Mouse (Mus musculus) neural tube, embryonic 15.5 days (tissue): ENCODE measurements around the gene Prr12. TPM values are rescaled to one million over a fixed set of nuclear protein-coding genes. Genes with fewer than 3 reads are reported as not detected.
A peak's percentile ranks its signal among the peaks of the same experiment; 100 is the strongest.

Experiments
- ATAC-seq: fragments of 200-750 bp; cut with Nextera tagmentation; 2 replicates; pipeline ENCODE4 v1.8.0; 2017; ENCODE audit warnings: mild to moderate bottlenecking, moderate TSS enrichment, moderate library complexity; ENCODE audit not compliant: low FRiP score
- H3K27ac ChIP-seq: fragments of 300-500 bp; sonication (generic); replicated peaks from 2 replicates; pipeline ENCODE4 v1.5.1; 2015; ENCODE audit warnings: mild to moderate bottlenecking, inconsistent platforms
- H3K27me3 ChIP-seq: fragments of 300-500 bp; sonication (generic); replicated peaks from 2 replicates; pipeline ENCODE4 v1.6.1; 2015; ENCODE audit warnings: inconsistent platforms
- H3K36me3 ChIP-seq: fragments of 300-500 bp; sonication (generic); 2 replicates; pipeline ENCODE4 v1.6.1; 2015; ENCODE audit warnings: inconsistent platforms
- H3K4me1 ChIP-seq: fragments of 300-500 bp; sonication (generic); 2 replicates; pipeline ENCODE4 v1.6.1; 2015; ENCODE audit warnings: inconsistent platforms
- H3K4me2 ChIP-seq: fragments of 300-500 bp; sonication (generic); 2 replicates; pipeline ENCODE4 v1.6.1; 2015; ENCODE audit warnings: inconsistent platforms, mild to moderate bottlenecking, moderate library complexity
- H3K4me3 ChIP-seq: fragments of 300-500 bp; sonication (generic); replicated peaks from 2 replicates; pipeline ENCODE4 v1.5.1; 2015; ENCODE audit warnings: mild to moderate bottlenecking, inconsistent platforms
- H3K9ac ChIP-seq: fragments of 300-500 bp; sonication (generic); replicated peaks from 2 replicates; pipeline ENCODE4 v1.6.1; 2015; ENCODE audit warnings: mild to moderate bottlenecking, inconsistent platforms
- H3K9me3 ChIP-seq: fragments of 300-500 bp; sonication (generic); replicated peaks from 2 replicates; pipeline ENCODE4 v1.6.1; 2016; ENCODE audit warnings: inconsistent platforms
- WGBS: fragments of 180-500 bp; shearing (Covaris S2); methylation state at CpG from one replicate; pipeline ENCODE4 v1.1.7; 2015; ENCODE audit warnings: mixed read lengths; 5-methylcytosine and 5-hydroxymethylcytosine counted together
- microRNA-seq: library from miRNA; unstranded; fragments of <30 nt; microRNA quantifications from one replicate; pipeline ENCODE4, GENCODE M21; 2017
- polyA plus RNA-seq: library from polyadenylated mRNA; unstranded; fragments of >200 nt; fragmentation: Nextera tagmentation; extraction: Ambion mirVana; gene quantifications from 2 replicates; pipeline ENCODE4 v1.2.1, GENCODE M21; 2015

Prr12 gene
- polyA plus RNA-seq, 1 experiment from 2014 or later, result 12.3 TPM

- Histone ChIP-seq H3K4me3 (peak within 1 kb of the TSS; percentile 99), H3K27ac (peak within 1 kb of the TSS; percentile 97), H3K9ac (peak within 1 kb of the TSS; percentile 97), H3K36me3 (peaks cover 16% of the 10 kb centered on the region), H3K27me3 (no peaks in the 10 kb centered on the region), H3K4me1 (peaks cover 41% of the 10 kb centered on the region), H3K4me2 (peak within 1 kb of the TSS; percentile 71), H3K9me3 (no peaks in the 10 kb centered on the region)
- ATAC-seq, result peak; percentile 95
- under 1% methylated on average over 42 of the region's 42 CpGs for WGBS
Observed at GRCm38 (mm10) chr7:44986192-44986878, 66.3 kb downstream of the Prr12 start, which contains the start of gene Prmt1. Prmt1 (minus strand) TSS chr7:44986568.

DNA sequence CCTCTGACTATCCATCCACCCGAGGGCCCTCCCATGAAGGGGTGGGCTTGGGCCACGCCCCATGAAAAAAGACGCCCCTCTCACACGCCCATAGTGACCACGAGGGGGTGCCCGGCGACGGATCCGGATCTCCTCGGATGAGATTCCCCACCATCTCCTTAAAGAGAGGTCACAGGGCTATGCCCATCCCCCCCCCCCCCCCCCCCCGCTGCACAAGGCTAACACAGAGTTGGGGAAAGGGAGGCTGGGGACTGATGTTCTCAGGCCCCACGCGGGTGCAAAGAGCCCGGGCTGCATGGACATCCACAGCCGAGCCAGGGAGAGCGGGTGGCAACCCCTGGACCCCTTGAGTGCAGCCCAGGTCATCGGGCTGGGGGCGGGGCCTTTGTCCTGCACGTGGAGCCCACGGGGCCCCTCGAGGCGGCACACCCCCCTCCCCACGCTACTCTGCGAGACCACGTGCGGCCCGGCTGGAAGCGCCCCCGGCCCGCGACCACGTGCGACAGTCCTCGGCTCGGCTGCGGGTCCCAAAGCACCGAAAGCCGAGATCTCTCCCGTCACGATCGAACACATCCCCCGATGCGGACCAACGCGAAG lies 67.0 kb downstream of the Prr12 start:
- H3K4me3 ChIP-seq, result peak overlapping the region; percentile 99
- 0% methylated on average over 44 of the region's 45 CpGs for WGBS
- H3K9me3 ChIP-seq, result no peaks in the 10 kb centered on the region
- peak overlapping the region; percentile 97 for H3K9ac ChIP-seq
- H3K4me2 ChIP-seq, result peak overlapping the region; percentile 64
- peaks cover 41% of the 10 kb centered on the region for H3K4me1 ChIP-seq
- peak; percentile 16 for ATAC-seq
- peaks cover 22% of the 10 kb centered on the region for H3K36me3 ChIP-seq
- no peaks in the 10 kb centered on the region for H3K27me3 ChIP-seq
- peak overlapping the region; percentile 97 for H3K27ac ChIP-seq

DNA sequence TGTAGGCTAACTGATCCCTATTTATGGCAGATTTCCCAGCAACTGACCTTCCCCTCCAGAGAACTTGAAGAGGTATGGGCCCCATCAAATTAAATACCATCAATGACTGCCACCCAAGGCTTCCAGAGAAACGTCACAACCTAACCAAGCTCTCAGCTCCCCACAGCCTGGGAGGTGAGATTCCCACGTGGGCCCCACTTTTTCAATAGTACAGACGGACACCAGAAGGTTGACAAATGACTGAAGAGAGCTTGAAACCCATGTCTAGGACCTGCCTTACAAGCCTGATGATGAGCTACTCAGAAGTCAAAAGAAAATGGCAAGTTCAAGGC lies 67.9 kb downstream of the Prr12 start:
- H3K27ac ChIP-seq, result peak overlapping the region; percentile 18
- no peak overlapping the region for H3K9ac ChIP-seq
- no peaks in the 10 kb centered on the region for H3K9me3 ChIP-seq
- H3K4me2 ChIP-seq, result peak overlapping the region; percentile 64
- no peaks in the 10 kb centered on the region for H3K27me3 ChIP-seq
- no peak for ATAC-seq
- WGBS, result 46% methylated on average over 3 of the region's 3 CpGs
- peak overlapping the region; percentile 99 for H3K4me3 ChIP-seq
- H3K4me1 ChIP-seq, result peaks cover 41% of the 10 kb centered on the region
- H3K36me3 ChIP-seq, result peaks cover 31% of the 10 kb centered on the region

DNA sequence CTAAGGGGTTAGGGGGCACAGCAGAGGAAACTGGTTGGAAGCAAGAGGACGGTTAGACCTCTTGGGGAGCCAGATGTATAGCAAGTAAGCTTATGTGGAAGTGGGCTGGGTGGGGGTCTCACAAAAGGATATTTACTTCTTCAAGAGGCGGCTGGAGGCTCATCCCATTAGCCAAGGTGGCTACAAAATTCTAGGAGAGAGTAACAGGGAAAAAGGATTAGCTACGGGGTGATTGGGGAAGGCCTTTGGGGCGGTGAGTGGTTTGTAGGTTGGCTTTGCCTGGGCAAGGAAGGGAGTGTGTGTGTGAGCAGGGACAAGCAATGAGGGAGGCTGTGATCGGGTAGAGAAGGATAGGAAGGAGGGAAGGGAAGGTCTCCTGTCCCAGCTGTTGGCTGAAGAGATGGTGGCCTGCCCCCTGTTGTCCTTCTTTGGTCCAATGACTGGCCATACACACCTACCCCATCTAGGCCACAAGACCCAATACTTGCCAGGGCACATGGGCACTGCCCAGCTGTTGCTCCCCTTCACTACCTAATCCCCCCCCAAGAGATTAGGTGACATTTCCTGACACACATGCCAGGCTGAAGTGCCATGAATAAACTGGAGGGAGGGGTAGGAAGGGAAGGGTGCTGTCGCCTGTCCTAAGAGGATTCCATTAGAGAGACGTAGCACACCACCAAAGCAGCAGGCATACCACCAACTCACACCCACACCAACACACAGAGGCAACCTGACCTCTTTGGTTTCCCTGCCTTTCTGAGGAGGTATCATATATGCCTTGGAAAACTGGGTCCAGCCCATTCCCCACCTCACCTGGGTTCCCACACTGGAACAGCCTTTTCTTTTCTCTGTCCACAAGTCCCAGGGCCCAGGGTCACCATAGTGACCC lies 68.5 kb downstream of the Prr12 start:
- Histone ChIP-seq H3K9me3 (no peaks in the 10 kb centered on the region), H3K9ac (peak overlapping the region; percentile 23), H3K4me3 (peak overlapping the region; percentile 99; the same call in 1 of the 2 replicates), H3K4me2 (peak overlapping the region; percentile 64), H3K27me3 (no peaks in the 10 kb centered on the region), H3K27ac (peak overlapping the region; percentile 25; the same call in 1 of the 2 replicates), H3K4me1 (peaks cover 40% of the 10 kb centered on the region), H3K36me3 (peaks cover 37% of the 10 kb centered on the region)
- ATAC-seq, result no peak
- WGBS, result 85% methylated on average over 7 of the region's 7 CpGs

DNA sequence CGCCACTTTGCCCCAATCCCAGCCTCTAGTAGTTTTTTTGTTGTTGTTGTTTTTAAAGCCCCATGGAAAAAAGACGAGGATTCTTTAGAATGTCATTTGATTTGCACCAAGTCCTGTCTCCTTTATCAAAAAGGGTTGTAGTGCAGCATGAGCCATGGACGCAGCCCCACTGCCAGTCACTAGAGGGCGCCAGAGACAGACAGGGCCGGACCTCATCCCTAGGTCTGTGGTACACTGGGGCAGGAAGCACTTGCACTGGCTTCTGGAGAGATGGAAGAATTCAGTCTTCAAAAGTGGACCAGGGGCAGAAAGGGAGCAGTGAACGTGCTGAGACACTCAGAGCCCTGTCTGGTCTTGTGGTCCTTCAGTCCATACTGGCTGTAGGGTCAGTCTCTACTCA lies 69.6 kb downstream of the Prr12 start:
- Histone ChIP-seq H3K4me1 (peaks cover 31% of the 10 kb centered on the region), H3K4me3 (0 out of 2 replicates have a peak overlapping the region, but pooled peaks have one; percentile 4), H3K9ac (no peak overlapping the region), H3K27ac (no peak overlapping the region), H3K27me3 (no peaks in the 10 kb centered on the region), H3K36me3 (peaks cover 48% of the 10 kb centered on the region), H3K4me2 (no peak overlapping the region), H3K9me3 (no peaks in the 10 kb centered on the region)
- no peak for ATAC-seq
- WGBS, result 40% methylated on average over 6 of the region's 6 CpGs

DNA sequence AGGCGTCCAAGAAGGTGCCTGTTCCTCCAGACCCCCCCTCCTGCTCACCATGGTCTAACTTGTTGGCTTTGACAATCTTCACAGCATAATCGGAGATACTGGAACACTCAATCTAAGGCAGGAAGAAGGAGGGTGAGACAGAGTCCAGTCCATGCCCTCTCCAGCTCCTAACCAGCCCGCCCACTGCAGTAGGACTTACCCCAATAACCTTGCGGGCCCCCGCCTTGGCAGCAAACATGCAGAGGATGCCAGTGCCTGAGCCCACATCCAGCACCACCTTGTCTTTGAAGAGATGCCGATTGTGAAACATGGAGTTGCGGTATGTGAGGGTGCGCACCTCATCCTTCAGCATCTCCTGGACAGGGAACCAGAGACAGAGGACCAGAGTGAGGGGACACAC lies 71.1 kb downstream of the Prr12 start:
- no peaks in the 10 kb centered on the region for H3K27me3 ChIP-seq
- H3K27ac ChIP-seq, result no peak overlapping the region
- H3K9me3 ChIP-seq, result no peaks in the 10 kb centered on the region
- no peak overlapping the region for H3K4me3 ChIP-seq
- H3K9ac ChIP-seq, result no peak overlapping the region
- H3K36me3 ChIP-seq, result peaks cover 63% of the 10 kb centered on the region
- no peak overlapping the region for H3K4me2 ChIP-seq
- no peak for ATAC-seq
- WGBS, result 98% methylated on average over 8 of the region's 8 CpGs
- peaks cover 24% of the 10 kb centered on the region for H3K4me1 ChIP-seq

DNA sequence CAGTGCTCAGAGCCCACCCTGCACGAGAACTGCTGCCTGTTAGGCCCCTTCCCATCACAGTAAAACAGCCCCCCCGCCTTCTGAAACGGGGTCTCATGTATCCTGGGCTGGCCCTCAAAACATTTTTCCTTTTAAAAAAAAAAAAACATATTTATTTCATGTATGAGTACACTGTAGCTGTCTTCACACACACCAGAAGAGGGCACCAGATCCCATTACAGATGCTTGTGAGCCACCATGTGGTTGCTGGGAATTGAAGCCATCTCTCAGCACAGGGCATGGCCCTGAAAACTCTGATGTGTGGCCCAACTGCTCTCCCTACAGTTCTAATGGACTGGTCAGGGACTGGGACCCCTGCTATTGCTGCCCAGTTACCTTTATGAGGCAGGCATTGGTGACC lies 74.4 kb downstream of the Prr12 start:
- WGBS, result 93% methylated on average over 3 of the region's 3 CpGs
- Histone ChIP-seq H3K9me3 (no peaks in the 10 kb centered on the region), H3K9ac (no peak overlapping the region), H3K4me2 (no peak overlapping the region), H3K4me3 (no peak overlapping the region), H3K4me1 (peaks cover 20% of the 10 kb centered on the region), H3K27ac (no peak overlapping the region), H3K27me3 (no peaks in the 10 kb centered on the region), H3K36me3 (peaks cover 69% of the 10 kb centered on the region)
- no peak for ATAC-seq

Small RNAs within 50 kb of the gene (microRNA-seq; reads per million reads assigned to microRNA genes)
- not detected for gene Mir7054

Other genes with a start within 250 kb of the Prr12 start
- gene Nup62, start 236.8 kb downstream of the Prr12 start, polyA plus RNA-seq, result 40.7 and 58.0 TPM in 2 replicates
- 0.78 and 4.7 TPM in 2 replicates for gene Il4i1, start 236.5 kb downstream of the Prr12 start, polyA plus RNA-seq
- gene Atf5, start 236.2 kb downstream of the Prr12 start, polyA plus RNA-seq, result 3.6 and 4.1 TPM in 2 replicates
- 89.9 and 92.0 TPM in 2 replicates for gene Akt1s1, start 203.9 kb downstream of the Prr12 start, polyA plus RNA-seq
- gene Tbc1d17, start 203.8 kb downstream of the Prr12 start, polyA plus RNA-seq, result 105 and 110 TPM in 2 replicates
- gene Pnkp, start 195.7 kb downstream of the Prr12 start, polyA plus RNA-seq, result 29.2 and 29.6 TPM in 2 replicates
- 433 and 459 TPM in 2 replicates for gene Ptov1, start 183.1 kb downstream of the Prr12 start, polyA plus RNA-seq
- gene Med25, start 160.2 kb downstream of the Prr12 start, polyA plus RNA-seq, result 136 and 141 TPM in 2 replicates
- 15.1 and 15.8 TPM in 2 replicates for gene Fuz, start 156.8 kb downstream of the Prr12 start, polyA plus RNA-seq
- 122 and 126 TPM in 2 replicates for gene Ap2a1, start 123.4 kb downstream of the Prr12 start, polyA plus RNA-seq
- gene Tsks, start 109.7 kb downstream of the Prr12 start, polyA plus RNA-seq, result 0.14 and 0.24 TPM in 2 replicates
- 55.5 and 59.0 TPM in 2 replicates for gene Cpt1c, start 78.0 kb downstream of the Prr12 start, polyA plus RNA-seq
- 605 and 615 TPM in 2 replicates for gene Prmt1, start 66.3 kb downstream of the Prr12 start, polyA plus RNA-seq
- gene Irf3, start 55.2 kb downstream of the Prr12 start, polyA plus RNA-seq, result 56.8 and 70.2 TPM in 2 replicates
- gene Bcl2l12, start 54.2 kb downstream of the Prr12 start, polyA plus RNA-seq, result 9.8 and 19.8 TPM in 2 replicates
- 43.3 and 46.1 TPM in 2 replicates for gene Scaf1, start 36.5 kb downstream of the Prr12 start, polyA plus RNA-seq
- 14.2 and 24.2 TPM in 2 replicates for gene Rras, start 34.9 kb downstream of the Prr12 start, polyA plus RNA-seq
- gene Nosip, start 9.5 kb upstream of the Prr12 start, polyA plus RNA-seq, result 65.8 and 66.5 TPM in 2 replicates
- gene Prrg2, start 9.8 kb upstream of the Prr12 start, polyA plus RNA-seq, result 16.5 and 18.1 TPM in 2 replicates
- gene Rcn3, start 39.3 kb upstream of the Prr12 start, polyA plus RNA-seq, result 112 and 118 TPM in 2 replicates
- gene Fcgrt, start 51.0 kb upstream of the Prr12 start, polyA plus RNA-seq, result 33.8 and 42.7 TPM in 2 replicates
- 759 and 947 TPM in 2 replicates for gene Rps11, start 71.6 kb upstream of the Prr12 start, polyA plus RNA-seq
- 649 and 787 TPM in 2 replicates for gene Rpl13a, start 75.9 kb upstream of the Prr12 start, polyA plus RNA-seq
- 0.12 and 0.24 TPM in 2 replicates for gene Gm45713, start 83.3 kb upstream of the Prr12 start, polyA plus RNA-seq
- 1.8 and 3.8 TPM in 2 replicates for gene Flt3l, start 83.6 kb upstream of the Prr12 start, polyA plus RNA-seq
- 81.7 and 82.9 TPM in 2 replicates for gene Pih1d1, start 101.4 kb upstream of the Prr12 start, polyA plus RNA-seq
- gene Aldh16a1, start 101.7 kb upstream of the Prr12 start, polyA plus RNA-seq, result 19.5 and 26.8 TPM in 2 replicates
- gene Slc17a7, start 111.1 kb upstream of the Prr12 start, polyA plus RNA-seq, result 0.37 and 0.55 TPM in 2 replicates
- not detected in 2 replicates for gene Gfy, start 126.7 kb upstream of the Prr12 start, polyA plus RNA-seq
- not detected in 2 replicates for gene Pth2, start 128.1 kb upstream of the Prr12 start, polyA plus RNA-seq
- gene Ccdc155, start 152.0 kb upstream of the Prr12 start, polyA plus RNA-seq, result 0.36 and 0.60 TPM in 2 replicates
- gene Dkkl1, start 159.3 kb upstream of the Prr12 start, polyA plus RNA-seq, result 15.6 and 17.7 TPM in 2 replicates
- 28.9 and 44.5 TPM in 2 replicates for gene Tead2, start 162.9 kb upstream of the Prr12 start, polyA plus RNA-seq
- 1.7 and 12.4 TPM in 2 replicates for gene Cd37, start 186.2 kb upstream of the Prr12 start, polyA plus RNA-seq
- 0.67 and 0.78 TPM in 2 replicates for gene Slc6a16, start 188.2 kb upstream of the Prr12 start, polyA plus RNA-seq
- gene Slc6a21, start 224.6 kb upstream of the Prr12 start, polyA plus RNA-seq, result not detected in 2 replicates